Mouse (Mus musculus) midbrain, embryonic 11.5 days (tissue): Measurements from ENCODE around the gene Dclk1. TPM values are rescaled to one million over a fixed set of nuclear protein-coding genes. Genes with fewer than 3 reads are reported as not detected.
A peak's percentile ranks its signal among the peaks of the same experiment; 100 is the strongest.

Experiments
- ATAC-seq: fragments of 200-750 bp; cut with Nextera tagmentation; 2 replicates; pipeline ENCODE4 v1.8.0; 2017; ENCODE audit warnings: moderate TSS enrichment, moderate library complexity; ENCODE audit not compliant: low FRiP score
- DNase-seq: peaks from one replicate; pipeline ENCODE4 v3.0.0; 2015; ENCODE audit warnings: low spot score; ENCODE audit errors: missing footprints
- H3K27ac ChIP-seq: fragments of 300-500 bp; sonication (generic); 2 replicates; pipeline ENCODE4 v1.5.1; 2014; ENCODE audit warnings: low read depth, low read length
- H3K27me3 ChIP-seq: fragments of 300-500 bp; sonication (generic); 2 replicates; pipeline ENCODE4 v1.6.1; 2014; ENCODE audit warnings: mild to moderate bottlenecking, low read length, moderate library complexity, mixed read lengths; ENCODE audit not compliant: control insufficient read depth, insufficient read depth
- H3K36me3 ChIP-seq: fragments of 300-500 bp; sonication (generic); 2 replicates; pipeline ENCODE4 v1.6.1; 2014; ENCODE audit warnings: mild to moderate bottlenecking, low read length, moderate library complexity, mixed read lengths; ENCODE audit not compliant: control insufficient read depth, insufficient read depth
- H3K4me1 ChIP-seq: fragments of 300-500 bp; sonication (generic); 2 replicates; pipeline ENCODE4 v1.6.1; 2014; ENCODE audit warnings: low read length; ENCODE audit not compliant: control insufficient read depth, insufficient read depth
- H3K4me2 ChIP-seq: fragments of 300-500 bp; sonication (generic); 2 replicates; pipeline ENCODE4 v1.6.1; 2014; ENCODE audit warnings: mild to moderate bottlenecking, moderate library complexity
- H3K4me3 ChIP-seq: fragments of 300-500 bp; sonication (generic); 2 replicates; pipeline ENCODE4 v1.5.1; 2014; ENCODE audit warnings: low read depth, low read length
- H3K9ac ChIP-seq: fragments of 300-500 bp; sonication (generic); 2 replicates; pipeline ENCODE4 v1.6.1; 2014; ENCODE audit warnings: low read length
- H3K9me3 ChIP-seq: fragments of 300-500 bp; sonication (generic); 2 replicates; pipeline ENCODE4 v1.6.1; 2016; ENCODE audit warnings: low read length; ENCODE audit not compliant: control insufficient read depth
- WGBS: fragments of 180-500 bp; shearing (Covaris S2); extraction: QIAGEN DNeasy Blood & Tissue Kit; methylation state at CpG from one replicate; pipeline ENCODE4 v1.1.7; 2014; 5-methylcytosine and 5-hydroxymethylcytosine counted together
- polyA plus RNA-seq: library from polyadenylated mRNA; unstranded; fragments of >200 nt; fragmentation: Nextera tagmentation; extraction: Ambion mirVana; gene quantifications from 2 replicates; pipeline ENCODE4 v1.2.1, GENCODE M21; 2014

Gene Dclk1
- polyA plus RNA-seq, 1 experiment from 2014 or later: 63.2 TPM

- Histone ChIP-seq H3K9ac (no peak overlapping the region), H3K4me3 (no peak overlapping the region), H3K27me3 (no peaks in the 10 kb centered on the region), H3K9me3 (no peaks in the 10 kb centered on the region), H3K27ac (no peak overlapping the region), H3K36me3 (no peaks in the 10 kb centered on the region), H3K4me1 (no peaks in the 10 kb centered on the region), H3K4me2 (no peak overlapping the region)
- no peak for ATAC-seq
- no peak for DNase-seq
- 60% methylated on average over 4 of the region's 4 CpGs for WGBS
These were observed 28.4 kb upstream of the Dclk1 start for GRCm38 (mm10) chr3:55213785-55214184.

GRCm38 (mm10) chr3:55214413-55214812 is 27.8 kb upstream of the Dclk1 start:
- Histone ChIP-seq H3K9ac (no peak overlapping the region), H3K4me2 (no peak overlapping the region), H3K4me1 (no peaks in the 10 kb centered on the region), H3K27ac (no peak overlapping the region), H3K9me3 (no peaks in the 10 kb centered on the region), H3K4me3 (no peak overlapping the region), H3K27me3 (no peaks in the 10 kb centered on the region), H3K36me3 (no peaks in the 10 kb centered on the region)
- ATAC-seq: 0 out of 2 replicates have a peak, but pooled peaks have one; percentile 40
- peak; percentile 79 for DNase-seq
- WGBS: 78% methylated on average over 6 of the region's 6 CpGs

DNA sequence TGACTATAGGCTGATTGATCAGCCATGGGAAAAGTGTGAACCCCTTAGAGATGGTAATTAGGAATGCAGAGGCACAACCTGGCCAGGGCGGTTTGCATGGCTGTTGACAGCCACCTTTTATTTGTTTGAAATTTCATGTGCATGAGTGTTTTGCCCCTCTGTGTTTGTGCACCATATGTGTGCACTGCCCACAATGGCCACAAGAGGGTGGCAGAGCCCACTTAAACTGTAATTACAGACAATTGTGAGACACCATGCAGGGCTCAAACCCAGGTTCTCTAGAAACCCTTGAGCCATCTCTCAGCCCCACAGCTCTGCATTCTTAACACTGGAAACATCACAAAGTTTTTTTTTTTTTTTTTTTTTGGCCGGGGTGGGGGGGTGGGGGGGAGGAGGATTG is 19.7 kb upstream of the Dclk1 start:
- peak; percentile 44 for DNase-seq
- no peak for ATAC-seq
- Histone ChIP-seq H3K9me3 (no peaks in the 10 kb centered on the region), H3K4me2 (no peak overlapping the region), H3K9ac (no peak overlapping the region), H3K27me3 (no peaks in the 10 kb centered on the region), H3K4me3 (no peak overlapping the region), H3K4me1 (peaks cover 12% of the 10 kb centered on the region), H3K36me3 (no peaks in the 10 kb centered on the region), H3K27ac (no peak overlapping the region)
- 93% methylated on average over 2 of the region's 2 CpGs for WGBS

DNA sequence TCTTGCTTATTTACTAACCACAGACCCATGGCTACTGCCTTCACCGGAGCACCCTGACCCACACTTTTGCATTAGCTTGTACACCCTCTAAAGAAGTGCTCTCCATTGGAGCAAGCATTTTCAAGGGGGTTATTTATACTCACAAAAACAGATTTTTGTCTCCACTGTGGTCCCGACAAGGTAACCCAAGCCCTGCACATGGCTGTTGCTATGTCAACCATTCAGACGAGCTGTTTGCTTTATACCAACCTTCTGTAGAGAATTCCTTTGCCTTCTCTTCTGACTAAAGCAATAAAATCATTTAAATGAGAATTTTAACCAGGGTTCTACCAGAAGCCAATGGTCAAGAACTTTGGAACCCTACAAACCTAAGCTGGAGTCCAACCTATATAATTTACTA is 18.3 kb upstream of the Dclk1 start:
- ATAC-seq (no peak), DNase-seq (peak; percentile 23)
- Histone ChIP-seq H3K4me1 (peaks cover 12% of the 10 kb centered on the region), H3K27ac (no peak overlapping the region), H3K9me3 (no peaks in the 10 kb centered on the region), H3K4me3 (no peak overlapping the region), H3K27me3 (no peaks in the 10 kb centered on the region), H3K4me2 (no peak overlapping the region), H3K36me3 (no peaks in the 10 kb centered on the region), H3K9ac (no peak overlapping the region)
- 90% methylated on average over 3 of the region's 3 CpGs for WGBS

- no peaks in the 10 kb centered on the region for H3K27me3 ChIP-seq
These were observed 15.5 kb upstream of the Dclk1 start for GRCm38 (mm10) chr3:55226501-55227213.

GRCm38 (mm10) chr3:55227214-55227581 is 15.0 kb upstream of the Dclk1 start:
- peak overlapping the region; percentile 29; the same call in 1 of the 2 replicates for H3K4me2 ChIP-seq
- peaks cover 12% of the 10 kb centered on the region for H3K4me1 ChIP-seq
- H3K36me3 ChIP-seq: no peaks in the 10 kb centered on the region
- 17% methylated on average over 4 of the region's 4 CpGs for WGBS
- no peak overlapping the region for H3K27ac ChIP-seq
- H3K9ac ChIP-seq: no peak overlapping the region
- ATAC-seq (no peak; the same call in 1 of the 2 replicates), DNase-seq (no peak)
- no peaks in the 10 kb centered on the region for H3K9me3 ChIP-seq
- no peak overlapping the region for H3K4me3 ChIP-seq
- H3K27me3 ChIP-seq: no peaks in the 10 kb centered on the region

More at GRCm38 (mm10) chr3:55226501-55227213, 15.5 kb upstream of the Dclk1 start:
- no peak overlapping the region for H3K27ac ChIP-seq
- WGBS: 13% methylated on average over 18 of the region's 18 CpGs
- no peak overlapping the region for H3K9ac ChIP-seq
- H3K36me3 ChIP-seq: no peaks in the 10 kb centered on the region
- H3K9me3 ChIP-seq: no peaks in the 10 kb centered on the region
- ATAC-seq (peak; percentile 89), DNase-seq (peak; percentile 89)
- peaks cover 12% of the 10 kb centered on the region for H3K4me1 ChIP-seq
- H3K4me3 ChIP-seq: no peak overlapping the region
- peak overlapping the region; percentile 29; the same call in 1 of the 2 replicates for H3K4me2 ChIP-seq

DNA sequence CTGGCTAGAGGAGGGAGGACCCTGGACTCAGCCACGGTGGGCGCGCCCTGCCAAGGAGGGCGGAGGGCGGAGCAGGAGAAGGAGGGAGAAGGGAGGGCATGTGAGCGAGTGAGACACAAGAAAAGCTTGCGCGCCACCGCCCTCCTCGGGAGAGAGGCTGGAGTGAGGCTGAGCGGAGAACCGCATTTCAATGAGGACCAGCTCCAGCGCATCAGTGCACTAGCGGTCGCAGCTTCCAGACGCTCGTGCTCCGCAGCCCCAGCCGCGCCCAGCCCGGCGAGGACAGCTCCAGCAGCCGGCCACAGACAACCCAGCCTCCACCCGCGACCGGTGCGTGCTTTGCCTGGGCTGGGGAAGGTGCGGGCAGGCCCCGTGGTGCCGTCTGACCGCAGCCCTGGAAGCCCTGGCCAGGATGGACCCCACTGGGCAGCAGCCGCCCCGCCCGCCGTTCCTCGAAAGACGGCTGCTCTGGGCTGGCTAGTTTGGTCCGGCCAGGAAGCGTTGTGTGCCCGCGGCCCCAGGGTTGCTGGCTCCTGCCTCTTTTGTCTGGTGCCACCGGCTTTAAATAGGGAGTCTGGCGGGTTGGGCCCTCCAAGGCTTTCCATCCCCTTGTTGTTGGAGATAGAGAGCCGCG is 375 bp downstream of the Dclk1 start:
- Histone ChIP-seq H3K27ac (peak overlapping the region; percentile 87), H3K36me3 (peaks cover 3% of the 10 kb centered on the region; the same call in 1 of the 2 replicates), H3K4me3 (peak overlapping the region; percentile 66), H3K27me3 (no peaks in the 10 kb centered on the region), H3K9me3 (no peaks in the 10 kb centered on the region), H3K4me1 (peaks cover 11% of the 10 kb centered on the region; the same call in 1 of the 2 replicates), H3K9ac (peak overlapping the region; percentile 84), H3K4me2 (peak overlapping the region; percentile 87)
- ATAC-seq (peak; percentile 95), DNase-seq (peak; percentile 97)
- under 1% methylated on average over 43 of the region's 45 CpGs for WGBS

DNA sequence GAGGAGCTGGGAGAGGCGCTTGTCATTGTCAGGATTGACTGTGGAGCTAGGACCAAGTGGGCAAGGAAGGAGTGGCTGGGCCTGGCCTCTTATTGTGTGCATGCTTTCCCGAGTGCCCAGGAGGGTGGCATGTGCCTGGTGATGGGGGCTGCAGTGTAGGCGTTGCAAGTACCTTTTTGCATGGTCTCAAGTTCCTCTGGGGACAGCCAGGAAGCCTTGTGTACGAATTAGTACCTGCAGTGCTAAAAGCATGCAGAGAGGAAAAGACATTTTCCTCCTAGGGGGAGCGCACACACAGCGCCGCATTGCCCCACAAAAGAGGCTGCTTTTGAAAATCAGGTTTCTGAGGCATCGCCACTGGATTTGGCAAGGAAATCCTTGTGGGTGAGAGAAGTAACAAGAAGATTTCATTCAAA is 900 bp downstream of the Dclk1 start:
- WGBS: 0% methylated on average over 8 of the region's 8 CpGs
- Histone ChIP-seq H3K27me3 (no peaks in the 10 kb centered on the region), H3K9me3 (no peaks in the 10 kb centered on the region), H3K4me1 (peaks cover 11% of the 10 kb centered on the region; the same call in 1 of the 2 replicates), H3K9ac (peak overlapping the region; percentile 84), H3K27ac (peak overlapping the region; percentile 87), H3K36me3 (peaks cover 3% of the 10 kb centered on the region; the same call in 1 of the 2 replicates), H3K4me3 (peak overlapping the region; percentile 66), H3K4me2 (peak overlapping the region; percentile 87)
- DNase-seq (peak; percentile 97), ATAC-seq (peak; percentile 75)

DNA sequence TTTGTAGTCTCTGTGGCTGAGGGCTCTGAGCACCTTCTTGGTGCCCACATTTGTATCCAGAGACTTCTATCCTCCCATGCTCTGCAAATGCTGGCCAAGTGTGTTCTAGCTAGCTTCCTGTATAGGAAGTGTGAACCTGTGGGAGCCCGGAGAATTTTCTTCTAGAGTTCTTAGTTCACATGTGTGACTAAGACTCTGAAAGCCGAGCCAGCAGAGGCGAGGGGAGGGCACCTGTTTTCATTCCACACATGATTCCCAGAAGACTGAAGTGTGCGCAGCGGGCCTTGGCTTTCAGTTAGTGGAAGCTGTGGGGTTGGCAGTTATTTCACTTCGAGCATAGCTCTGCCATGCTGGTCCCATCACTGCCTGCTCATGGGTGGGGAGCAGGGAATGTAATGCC is 1.9 kb downstream of the Dclk1 start:
- peaks cover 3% of the 10 kb centered on the region; the same call in 1 of the 2 replicates for H3K36me3 ChIP-seq
- peak overlapping the region; percentile 66 for H3K4me3 ChIP-seq
- no peak overlapping the region for H3K27ac ChIP-seq
- no peak overlapping the region; the same call in 1 of the 2 replicates for H3K9ac ChIP-seq
- peaks cover 11% of the 10 kb centered on the region; the same call in 1 of the 2 replicates for H3K4me1 ChIP-seq
- H3K27me3 ChIP-seq: no peaks in the 10 kb centered on the region
- no peak for DNase-seq
- ATAC-seq: no peak
- no peaks in the 10 kb centered on the region for H3K9me3 ChIP-seq
- 82% methylated on average over 6 of the region's 6 CpGs for WGBS
- peak overlapping the region; percentile 87 for H3K4me2 ChIP-seq
